Mouse (Mus musculus) myocyte (in vitro differentiated cells): ENCODE results near the gene Acap1.

Experiments
- MYOD1 ChIP-seq, 3 experiments: IDR thresholded peaks; one replicate each; pipeline ENCODE4 v1.6.1; 2011; ENCODE audit warnings: control low read depth in 2 of 3, low read depth in 2 of 3, mild to moderate bottlenecking in 2 of 3, moderate library complexity in 1 of 3; ENCODE audit not compliant: insufficient read length in 2 of 3, control insufficient read depth in 1 of 3
- POLR2A ChIP-seq: IDR thresholded peaks from one replicate; pipeline ENCODE4 v1.6.1; 2011; ENCODE audit warnings: low read depth, mild to moderate bottlenecking, control low read depth, moderate library complexity; ENCODE audit not compliant: insufficient read length

- TF ChIP-seq MYOD1 (IDR thresholded peaks at IDR 0.05; ENCODE audit: control insufficient read depth in 1 of 3, insufficient read length in 2 of 3, low read depth in 2 of 3) (no peak), POLR2A (no peak)
Observed at GRCm38 (mm10) chr11:69871822-69872221, 23.5 kb downstream of the Acap1 start.
